Mouse (Mus musculus) heart, embryonic 10.5 days (tissue): ENCODE data around the gene Cdc7. TPM values are rescaled to one million over a fixed set of nuclear protein-coding genes. Genes with fewer than 3 reads are reported as not detected.

Experiments
- polyA plus RNA-seq: library from polyadenylated mRNA; unstranded; fragments of >200 nt; fragmentation: Nextera tagmentation; extraction: Ambion mirVana; gene quantifications from 2 replicates; pipeline ENCODE4 v1.2.1, GENCODE M21; 2016

The Cdc7 gene
- polyA plus RNA-seq, 1 experiment from 2014 or later, result 46.6 TPM

Other genes starting within 250 kb of the Cdc7 start
- gene Hfm1, start 38.0 kb upstream of the Cdc7 start, polyA plus RNA-seq, result 1.4 TPM in 2 replicates